Mouse (Mus musculus): ENCODE measurements around the gene Pde3b. TPM values are rescaled to one million over a fixed set of nuclear protein-coding genes. Genes with fewer than 3 reads are reported as not detected.

Pde3b gene
- polyA plus RNA-seq, 1 experiment from 2014 or later: 9.2 TPM

GRCm38 (mm10) chr7:114581200-114581599, 166.1 kb downstream of the Pde3b start:
- Histone ChIP-seq H3K27me3 (ENCODE audit: poor library complexity, severe bottlenecking) (no peaks in the 10 kb centered on the region), H3K27ac (no peak overlapping the region), H3K36me3 (replicated peaks) (no peaks in the 10 kb centered on the region), H3K9me3 (no peaks in the 10 kb centered on the region), H3K4me1 (peaks cover 10% of the 10 kb centered on the region; the same call in 1 of the 2 replicates), H3K4me3 (no peak overlapping the region)
- DNase-seq (ENCODE audit: extremely low spot score, low spot score): no peak
- 92% methylated on average over 5 of the region's 5 CpGs for WGBS

- no peak overlapping the region for H3K4me3 ChIP-seq
- H3K4me1 ChIP-seq: 0 out of 2 replicates have a peak, but pooled peaks cover 3% of the 10 kb centered on the region
- H3K27me3 ChIP-seq (ENCODE audit: poor library complexity, severe bottlenecking): no peaks in the 10 kb centered on the region
- H3K36me3 ChIP-seq (replicated peaks): no peaks in the 10 kb centered on the region
- H3K27ac ChIP-seq: no peak overlapping the region
- WGBS: 66% methylated on average over 2 of the region's 2 CpGs
- no peaks in the 10 kb centered on the region for H3K9me3 ChIP-seq
- DNase-seq (ENCODE audit: extremely low spot score, low spot score): no peak
Observed at GRCm38 (mm10) chr7:114582441-114582840, 167.4 kb downstream of the Pde3b start.

Other genes with a start within 250 kb of the Pde3b start
- gene Copb1, start 160.6 kb upstream of the Pde3b start, polyA plus RNA-seq (2016; fragmentation: Nextera tagmentation; extraction: Ambion mirVana): 89.8 and 94.0 TPM in 2 replicates
- gene Psma1, start 139.2 kb upstream of the Pde3b start, polyA plus RNA-seq (2016; fragmentation: Nextera tagmentation; extraction: Ambion mirVana): 514 and 531 TPM in 2 replicates
- gene Cyp2r1, start 147.7 kb downstream of the Pde3b start, polyA plus RNA-seq (2016; fragmentation: Nextera tagmentation; extraction: Ambion mirVana): 1.1 and 1.2 TPM in 2 replicates
- gene Calca, start 221.1 kb downstream of the Pde3b start, polyA plus RNA-seq (2016; fragmentation: Nextera tagmentation; extraction: Ambion mirVana): 3.1 and 4.0 TPM in 2 replicates

Data from forebrain, embryonic 10.5 days (tissue).